Mouse (Mus musculus) layer of hippocampus, postnatal 10 days (tissue): ENCODE results near the gene Nr6a1. TPM values are rescaled to one million over a fixed set of nuclear protein-coding genes. Genes with fewer than 3 reads are reported as not detected.
A peak's percentile ranks its signal among the peaks of the same experiment; 100 is the strongest.

ENCODE experiments used
- DNase-seq, 2 experiments: peaks; one replicate each; pipeline ENCODE4 v3.0.0; 2021; ENCODE audit warnings: low spot score in 2 of 2
- total RNA-seq, 2 experiments: library from RNA; stranded (reverse); gene quantifications; 2 replicates each; pipeline ENCODE4 v1.2.3; 2021

Nr6a1 gene
- total RNA-seq, 2 experiments from 2014 or later: 3.8 to 4.2 TPM

DNA sequence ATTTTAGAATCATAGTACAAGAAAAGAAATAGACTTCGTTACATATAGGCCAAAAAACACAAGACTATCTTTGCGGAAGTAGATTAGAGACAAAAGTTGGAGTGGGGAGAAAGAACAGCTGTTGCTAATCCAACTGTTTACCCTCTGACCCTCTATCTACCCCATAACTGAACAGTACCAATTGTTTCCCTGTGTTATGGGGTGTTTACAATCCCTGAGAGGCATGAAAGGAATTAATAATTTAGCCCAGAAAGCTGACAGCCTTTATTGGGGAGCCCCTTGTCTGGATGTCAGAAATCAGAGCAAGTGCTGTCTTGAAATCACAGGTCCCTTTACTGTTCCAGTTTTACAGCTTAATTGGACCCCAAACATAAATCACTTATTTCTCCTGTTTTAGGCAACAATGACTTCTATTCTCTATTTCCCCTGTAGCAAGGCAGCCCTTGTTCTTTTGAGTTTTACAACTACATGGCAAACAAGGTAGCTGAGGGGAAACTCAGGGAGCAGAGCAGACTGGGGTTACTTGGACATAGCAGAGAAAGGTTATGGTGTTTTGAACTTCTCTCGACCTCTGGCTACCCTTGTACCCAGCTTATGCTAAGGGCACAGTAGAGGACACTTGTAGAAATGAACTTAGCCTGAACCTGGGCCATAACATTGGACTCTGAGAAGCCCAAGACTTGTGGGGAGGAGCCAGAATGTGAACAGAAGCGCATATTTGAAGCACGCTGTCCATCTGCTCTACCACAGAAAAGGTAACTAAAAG, 46.4 kb downstream of the Nr6a1 start:
- DNase-seq: no peak

DNA sequence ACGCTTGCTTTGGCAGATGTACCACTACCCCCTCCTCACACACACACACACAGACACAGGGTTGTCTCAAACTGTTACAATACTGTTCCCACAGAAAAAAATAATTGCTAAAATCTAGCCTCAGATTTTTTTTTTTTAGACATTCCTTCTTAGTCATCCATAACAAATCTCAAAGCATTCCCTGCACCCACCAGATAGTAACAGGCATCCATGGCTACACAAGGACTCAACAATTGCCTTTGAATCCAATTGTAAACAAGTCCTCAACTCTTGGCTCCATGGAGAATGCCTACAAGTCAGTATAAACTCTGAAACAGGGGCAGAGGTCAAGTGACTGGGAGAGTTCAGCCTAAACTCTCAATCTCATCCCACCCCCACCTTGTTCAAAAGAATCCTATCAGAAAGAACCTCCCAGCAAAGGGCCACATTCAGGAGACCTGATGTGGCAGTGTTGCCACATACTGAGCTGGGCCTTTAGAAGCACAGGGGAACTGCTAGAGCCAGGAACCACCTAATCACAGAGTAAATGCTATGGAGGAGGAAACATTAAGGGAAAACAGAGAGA, 52.9 kb downstream of the Nr6a1 start:
- DNase-seq: no peak

DNA sequence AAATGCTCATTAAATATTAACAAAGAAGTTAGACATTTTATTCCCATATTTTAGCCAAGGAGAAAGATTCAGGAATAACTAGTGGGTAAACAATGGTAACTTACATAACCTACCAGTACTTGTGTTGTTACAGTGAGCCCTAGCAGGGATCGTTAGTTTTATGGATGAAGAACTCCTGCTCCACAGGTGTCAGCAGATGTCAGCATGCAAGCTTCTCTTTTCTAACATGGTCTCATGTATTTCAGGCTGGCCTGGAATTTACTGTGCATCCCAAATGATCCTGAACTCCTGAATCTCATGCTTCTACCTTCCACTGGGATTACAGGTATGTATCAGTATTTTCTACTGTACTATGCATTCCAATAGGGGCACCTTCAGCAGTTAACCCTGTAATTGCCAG, 54.8 kb downstream of the Nr6a1 start:
- DNase-seq: no peak

DNA sequence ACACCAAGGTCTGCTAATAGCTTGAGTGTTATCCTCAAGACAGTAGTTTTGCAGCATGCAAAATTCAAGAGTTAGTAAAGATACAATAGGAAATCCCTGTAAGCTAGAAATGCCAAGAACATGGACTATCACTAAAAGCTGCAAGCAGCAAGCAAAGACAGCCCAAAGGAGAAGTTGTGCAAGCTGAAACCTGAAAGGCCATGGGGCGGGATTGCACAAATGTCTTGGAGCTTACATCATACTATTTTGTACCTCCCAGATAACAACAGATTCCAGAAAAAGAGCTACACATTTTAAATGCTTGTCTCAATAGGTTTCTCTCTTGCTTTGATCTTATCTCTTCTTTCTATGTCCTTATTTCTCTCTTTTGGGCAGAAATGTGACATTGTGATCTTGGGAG, 60.8 kb downstream of the Nr6a1 start:
- DNase-seq: no peak

DNA sequence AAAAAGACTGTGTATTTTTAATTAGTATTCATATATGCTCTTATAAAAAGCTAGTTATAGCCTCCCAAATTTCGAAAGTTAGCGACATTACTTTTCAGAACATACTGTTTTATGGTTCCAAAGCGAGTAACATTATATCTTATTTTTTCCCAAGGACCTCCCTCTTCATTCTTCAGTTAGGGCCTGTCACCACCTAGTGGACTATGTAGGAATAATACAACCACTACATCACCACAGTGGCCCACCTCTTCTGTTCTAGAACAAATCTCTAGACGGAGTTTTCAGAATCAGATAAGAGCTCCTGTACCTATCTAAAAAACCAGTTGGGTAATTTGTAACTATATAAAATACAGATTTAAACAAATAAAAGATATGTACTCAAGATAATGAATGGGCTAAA, 63.5 kb downstream of the Nr6a1 start:
- DNase-seq: peak; percentile 11 to 36

DNA sequence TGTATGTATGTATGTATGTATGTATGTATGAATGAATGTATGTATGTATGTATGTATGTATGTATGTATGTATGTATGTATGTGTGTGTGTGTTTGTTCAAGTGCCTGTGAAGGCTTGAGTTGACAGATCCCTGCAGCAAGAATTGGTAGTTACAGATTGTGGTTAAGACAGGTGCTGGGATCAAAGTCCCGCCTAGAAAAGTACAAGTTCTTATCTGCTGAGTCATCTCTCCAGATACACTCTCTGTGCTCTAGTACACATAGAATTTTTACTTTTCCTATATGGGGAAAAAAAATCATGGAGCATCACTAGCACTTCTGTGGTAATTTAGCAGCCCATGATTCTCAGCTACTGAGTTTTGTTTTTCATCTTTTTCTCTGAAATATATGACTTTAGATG, 75.7 kb downstream of the Nr6a1 start:
- no peak for DNase-seq

DNA sequence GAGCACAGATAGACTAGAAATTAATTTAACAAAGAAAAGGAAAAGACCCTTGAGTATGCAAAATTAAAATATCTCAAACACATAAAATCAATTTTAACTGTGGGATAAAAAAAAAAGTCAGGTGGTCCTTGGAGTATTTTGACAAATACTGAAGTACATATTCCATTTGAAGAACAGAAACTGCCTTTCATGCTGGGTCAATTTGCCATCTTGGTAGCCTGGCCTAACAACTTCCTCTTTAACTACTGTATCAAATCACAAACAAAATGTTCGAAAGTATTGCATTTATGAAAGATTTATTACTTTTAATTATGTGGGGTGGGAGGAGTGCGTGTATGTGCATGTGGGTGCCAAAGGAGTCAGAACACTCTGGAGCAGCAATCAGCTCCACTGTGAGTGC, 81.2 kb downstream of the Nr6a1 start:
- no peak for DNase-seq

DNA sequence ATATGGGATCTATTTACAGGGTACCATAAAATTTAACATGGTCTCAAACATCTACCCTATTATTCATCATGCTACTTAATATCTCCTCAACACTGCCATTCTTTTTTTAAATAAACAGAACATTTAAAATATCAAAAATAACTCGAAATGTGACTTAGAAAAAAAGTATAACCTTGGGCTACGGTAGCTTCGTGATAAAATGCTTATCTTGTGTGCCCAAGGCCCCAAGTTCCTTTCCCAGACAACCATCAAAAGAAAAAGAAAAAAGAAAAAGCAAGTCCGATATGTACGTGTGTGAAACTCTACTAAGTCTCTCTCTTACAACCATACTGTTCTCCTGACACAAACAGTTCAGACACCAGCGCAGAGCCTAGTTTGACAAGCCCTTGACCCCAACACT, 92.0 kb downstream of the Nr6a1 start:
- no peak for DNase-seq

DNA sequence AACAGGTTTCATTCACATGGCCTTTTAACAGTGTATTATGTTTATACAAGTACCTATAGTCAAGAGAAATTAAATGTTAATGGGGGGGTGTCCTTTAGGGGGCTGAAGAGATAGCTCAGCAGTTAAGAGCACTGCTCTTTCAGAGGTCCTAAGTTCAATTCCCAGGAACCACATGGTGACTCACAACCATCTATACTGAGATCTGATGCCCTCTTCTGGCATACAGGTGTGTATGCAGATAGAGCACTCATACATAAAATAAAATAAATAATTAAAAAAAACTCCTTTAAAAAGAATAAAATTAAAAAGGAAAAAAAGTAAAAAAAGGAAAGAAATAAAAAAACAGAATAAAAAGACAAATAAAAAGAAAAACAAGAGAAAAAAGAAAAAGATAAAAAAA, 95.5 kb downstream of the Nr6a1 start:
- DNase-seq: no peak

DNA sequence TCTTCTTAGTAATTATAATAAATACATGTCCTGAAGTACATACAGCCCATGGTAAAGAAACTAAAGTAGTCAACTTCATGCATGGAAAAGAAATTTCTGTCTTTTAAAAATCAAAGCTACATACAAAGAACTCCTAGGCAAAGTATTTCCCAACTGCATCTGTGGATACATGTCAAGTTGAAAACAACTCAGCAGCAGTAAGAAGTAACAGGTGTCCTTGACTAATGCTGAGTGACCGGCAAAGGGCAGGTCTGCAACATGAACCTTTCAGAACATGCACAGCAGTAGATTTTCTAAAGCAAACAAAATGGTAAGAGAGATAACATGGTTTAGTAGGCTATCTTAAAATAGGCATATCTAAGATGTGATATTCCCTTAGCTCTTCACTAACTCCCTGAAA, 98.0 kb downstream of the Nr6a1 start:
- no peak for DNase-seq

DNA sequence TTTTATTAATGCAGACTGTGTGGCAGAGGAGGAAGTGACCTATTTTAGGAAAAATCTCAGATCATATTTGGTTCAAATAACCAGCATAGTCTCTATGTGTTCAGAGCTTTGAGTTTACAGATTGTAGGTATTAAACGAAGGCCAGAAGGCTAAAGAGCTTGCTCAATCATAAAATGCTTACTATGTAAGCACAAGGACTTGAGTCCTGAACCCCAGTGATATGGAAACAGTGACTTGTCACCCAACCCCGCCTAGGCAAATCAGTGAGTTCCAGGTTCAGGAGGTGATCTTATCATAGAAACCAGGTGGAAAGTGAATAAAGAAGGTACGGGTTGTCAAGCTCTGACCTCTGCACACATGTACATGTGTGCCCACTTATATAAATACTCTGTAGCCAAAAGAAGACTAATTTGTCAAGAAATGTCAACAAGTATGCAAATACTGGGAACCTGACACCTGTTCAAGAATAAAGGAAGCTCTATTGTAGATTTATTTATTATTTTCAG, 99.6 kb downstream of the Nr6a1 start:
- no peak for DNase-seq

DNA sequence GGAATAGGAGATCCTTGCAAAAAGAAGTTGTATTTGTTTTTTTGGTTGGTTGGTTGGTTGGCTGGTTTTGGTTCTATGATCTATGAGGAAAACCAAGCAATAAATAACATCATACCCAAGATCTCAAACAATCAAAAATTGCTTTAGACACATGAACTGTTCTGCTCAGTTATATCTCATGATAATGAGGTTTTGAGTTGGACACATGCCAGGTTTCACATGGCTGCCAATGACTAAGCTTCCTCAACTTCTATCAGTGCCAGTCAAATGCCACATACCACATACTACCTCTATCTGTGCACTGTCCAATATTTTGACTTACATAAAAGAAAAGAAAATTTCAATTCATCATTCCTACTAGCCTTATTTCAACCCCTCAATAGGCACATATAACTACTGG, 101.3 kb downstream of the Nr6a1 start:
- DNase-seq: no peak

DNA sequence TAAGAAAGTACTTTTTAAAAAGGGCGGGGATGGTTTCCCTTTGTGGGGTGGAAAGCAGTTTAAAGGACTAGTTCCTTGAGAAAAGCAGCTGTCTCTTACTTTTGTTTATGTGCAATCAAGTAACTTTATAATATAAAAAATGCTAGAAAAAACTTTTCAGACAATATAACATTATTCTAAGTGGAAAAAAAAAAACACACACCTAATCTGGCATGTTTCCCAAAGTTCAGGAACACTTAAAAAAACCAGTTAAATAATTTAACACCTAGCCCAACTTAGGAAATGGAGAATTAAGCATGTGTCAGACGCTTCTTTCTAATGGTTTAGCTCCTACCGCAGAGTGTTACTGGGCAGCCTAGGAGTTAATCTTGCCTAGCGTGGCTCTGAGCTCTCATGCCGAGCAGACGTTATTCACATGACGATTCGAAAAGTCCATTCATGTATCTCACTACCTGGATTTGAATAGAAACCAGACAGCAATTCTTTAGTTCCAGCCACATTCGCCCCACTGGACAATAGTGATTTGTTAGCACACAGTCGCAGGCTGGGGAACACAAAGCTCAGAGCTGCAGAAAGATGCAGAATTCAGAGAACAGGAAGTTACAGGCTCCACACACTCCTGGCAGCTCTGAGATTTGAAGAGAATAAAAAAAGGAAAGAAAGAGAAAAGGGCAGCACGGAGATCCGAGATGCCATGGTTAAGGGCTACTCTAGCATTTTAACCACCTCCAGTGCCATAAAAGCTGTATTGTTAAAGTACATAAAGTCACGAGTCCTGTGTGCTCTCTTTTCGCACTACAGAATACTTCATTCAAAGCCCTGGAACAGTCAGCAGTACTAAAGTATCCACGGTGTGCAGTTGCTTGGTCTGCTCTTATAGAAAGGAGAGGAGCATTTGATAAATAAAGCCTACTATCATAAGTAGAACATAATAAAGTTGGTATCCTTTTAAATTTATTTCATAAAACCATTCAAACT, 102.4 kb downstream of the Nr6a1 start:
- peak; percentile 20 to 37 for DNase-seq

DNA sequence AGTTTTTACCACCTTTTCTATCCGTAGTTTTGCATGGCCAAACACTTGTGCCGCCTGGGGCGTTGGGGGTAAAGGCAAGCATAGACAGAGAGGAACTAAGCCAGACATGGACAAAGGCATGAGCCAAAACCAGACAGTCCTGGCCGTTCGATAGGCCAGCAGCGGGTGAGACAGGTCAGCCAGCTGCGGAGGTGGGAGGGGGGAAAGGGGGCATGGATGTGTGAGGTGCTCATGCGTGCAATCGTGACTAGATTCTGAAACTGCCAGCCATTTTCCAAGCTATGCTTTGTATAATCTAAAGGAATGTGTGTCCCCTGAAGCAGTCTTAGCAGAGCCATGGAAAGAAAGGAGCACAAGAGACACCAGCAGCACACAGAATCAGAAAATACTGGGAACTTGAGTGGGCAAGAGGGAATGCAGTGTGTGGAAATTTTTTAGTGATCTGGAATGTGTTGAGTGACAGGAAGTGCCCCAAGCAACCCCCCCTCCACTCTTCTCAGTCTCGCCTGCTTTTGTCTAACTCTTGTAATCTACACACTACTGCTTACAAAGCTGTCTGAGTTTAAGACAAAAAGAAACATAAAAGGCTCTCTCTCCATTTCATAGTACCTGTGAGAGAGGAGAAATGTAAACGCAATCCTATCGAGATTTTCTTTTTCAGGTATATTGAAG, 103.4 kb downstream of the Nr6a1 start:
- DNase-seq: peak; percentile 53 to 55

DNA sequence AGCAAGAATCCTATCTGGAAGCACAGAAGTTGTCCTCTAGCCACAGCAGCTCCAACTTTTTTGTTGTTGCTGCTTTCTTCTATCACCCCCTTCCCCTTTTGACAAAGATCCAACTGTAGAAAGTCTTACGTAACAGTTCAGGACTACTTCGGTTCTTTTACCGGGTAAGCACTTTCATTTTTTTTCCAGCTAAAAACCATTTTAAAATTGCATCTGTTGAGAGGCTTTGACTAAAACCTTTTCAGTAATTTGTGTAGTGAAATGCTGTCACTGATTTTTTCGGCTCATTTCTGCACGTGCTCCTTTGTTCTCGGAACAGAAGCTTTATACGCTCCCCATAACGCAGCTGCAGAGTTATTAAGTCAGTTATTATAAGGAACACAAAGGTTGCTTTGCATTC, 104.1 kb downstream of the Nr6a1 start:
- no peak for DNase-seq

DNA sequence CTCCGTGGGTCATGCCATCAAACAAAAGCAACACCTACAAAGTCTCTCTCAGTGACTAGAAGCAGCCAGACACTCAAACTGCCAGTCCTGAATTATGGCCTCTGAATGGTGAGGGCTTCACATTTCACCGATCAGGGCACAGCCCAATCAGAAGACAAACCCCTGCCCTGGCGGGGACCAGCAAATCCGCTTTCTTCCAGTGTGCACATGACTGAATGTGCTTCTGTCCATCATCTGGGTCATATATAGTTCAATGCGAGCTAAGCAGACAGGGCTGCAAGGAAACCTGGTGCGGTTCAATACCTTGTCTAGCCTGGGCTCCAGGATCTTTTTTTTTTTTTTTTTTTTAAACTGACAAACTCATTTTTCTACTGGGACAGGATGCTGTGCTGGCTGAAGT, 104.5 kb downstream of the Nr6a1 start:
- peak; percentile 29 to 54 for DNase-seq

DNA sequence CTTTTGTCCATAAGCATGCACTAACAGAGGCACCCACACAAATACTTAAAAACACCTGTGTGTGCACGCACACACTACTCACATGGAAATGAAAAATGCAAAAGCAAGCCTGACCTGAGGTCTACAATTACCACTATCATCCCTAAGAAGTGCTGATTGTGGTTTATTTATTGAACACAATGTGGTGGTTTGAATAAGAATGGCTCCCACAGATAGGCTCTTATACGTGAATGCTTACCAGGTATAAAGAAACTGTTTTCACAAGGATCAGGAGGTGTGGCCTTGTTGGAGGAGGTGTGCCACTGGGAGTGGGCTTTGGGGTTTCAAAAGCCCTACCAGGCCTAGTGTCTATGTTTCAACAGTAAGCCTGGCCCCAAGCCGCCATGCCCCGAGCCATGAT, 110.0 kb downstream of the Nr6a1 start:
- no peak for DNase-seq

DNA sequence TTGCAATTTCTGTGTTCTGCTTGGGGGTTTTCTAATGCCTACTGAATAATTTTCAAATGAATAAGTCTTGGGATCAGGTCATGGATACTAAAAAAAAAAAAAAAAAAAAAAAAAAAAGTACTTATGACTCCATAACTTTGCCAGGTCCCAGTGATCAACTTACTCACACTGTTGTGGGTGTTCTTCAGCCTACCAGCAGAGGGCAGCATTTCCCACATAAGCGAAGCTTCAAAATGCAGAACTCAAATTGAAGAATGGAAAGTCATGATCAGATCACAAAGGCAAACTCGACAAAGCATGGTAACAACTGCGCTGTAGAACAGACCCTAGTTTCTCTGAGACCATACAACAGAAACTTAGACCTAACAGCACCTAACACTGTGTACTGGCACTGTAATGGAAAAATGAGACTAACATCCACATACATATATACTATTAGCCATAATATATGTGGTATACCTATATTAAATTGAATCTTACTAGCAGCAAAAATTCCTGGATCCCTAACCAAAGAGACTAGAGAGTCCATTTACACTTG, 130.3 kb downstream of the Nr6a1 start:
- DNase-seq: peak; percentile 81 to 82

DNA sequence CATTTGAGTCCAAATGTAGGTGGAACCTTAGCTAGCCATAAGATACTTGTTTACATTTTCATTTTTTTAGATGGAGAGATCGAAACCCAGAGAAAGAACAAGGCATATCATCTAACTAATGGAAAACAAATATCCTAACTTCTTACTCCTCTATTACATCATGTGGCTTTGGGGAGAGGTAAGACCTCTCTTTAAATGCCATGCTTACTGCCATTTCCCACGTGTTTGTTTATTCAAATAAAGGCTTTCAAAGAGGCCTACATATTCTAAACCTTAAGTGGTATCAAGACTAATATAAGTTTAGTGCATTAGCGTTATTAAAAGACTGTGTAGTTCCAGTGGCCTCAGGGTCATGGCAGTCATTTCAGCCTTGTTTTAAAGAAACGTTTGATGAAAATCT, 140.2 kb downstream of the Nr6a1 start:
- no peak for DNase-seq

DNA sequence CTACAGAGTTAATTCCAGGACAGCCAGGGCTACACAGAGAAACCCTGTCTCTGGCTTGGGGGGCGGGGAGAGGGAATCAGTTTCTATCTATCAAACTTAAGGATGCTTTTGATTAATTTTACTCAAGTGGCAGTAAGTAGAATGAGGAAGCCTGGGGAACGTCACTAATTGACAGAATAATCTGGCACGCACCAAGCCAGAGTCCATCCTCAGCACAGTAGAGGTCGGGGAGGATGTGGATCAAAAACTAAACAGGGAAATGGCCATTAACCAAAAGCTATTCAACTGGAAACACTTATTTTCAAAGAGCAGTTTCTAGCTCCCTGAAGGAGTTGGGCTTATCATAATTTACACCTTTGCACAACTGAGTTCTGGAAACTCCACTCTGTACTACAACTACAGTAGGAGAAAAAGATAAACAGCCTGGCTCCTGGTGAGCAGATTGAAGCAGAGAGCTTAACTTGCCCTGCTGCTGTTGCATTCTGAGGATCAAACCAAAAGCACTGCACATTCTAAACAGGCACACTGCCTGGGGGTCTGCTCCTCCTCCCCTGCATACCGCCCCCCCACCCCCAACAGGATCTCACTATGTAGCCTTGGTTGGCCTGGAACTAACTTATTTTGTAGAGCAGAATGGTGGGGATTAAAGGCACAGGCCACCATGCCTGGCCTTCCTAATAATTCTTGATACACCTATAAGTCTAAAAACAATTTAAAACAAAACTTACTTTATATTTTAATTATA, 141.1 kb downstream of the Nr6a1 start:
- no peak for DNase-seq
